Mouse (Mus musculus) heart, postnatal 4 days (tissue): ENCODE results near the gene Gm13057. TPM values are rescaled to one million over a fixed set of nuclear protein-coding genes. Genes with fewer than 3 reads are reported as not detected.
"Not testable (repeated sequence)": the region's sequence is repeated elsewhere in the genome, so short reads cannot be mapped to it uniquely, and the experiment has no call there.

Source experiments
- DNase-seq: peaks from one replicate; pipeline ENCODE4 v3.0.0; 2021
- total RNA-seq, 2 experiments: library from RNA; stranded (reverse); gene quantifications; 2 replicates each; pipeline ENCODE4 v1.2.3; 2021

The Gm13057 gene
- total RNA-seq = not detected

DNA sequence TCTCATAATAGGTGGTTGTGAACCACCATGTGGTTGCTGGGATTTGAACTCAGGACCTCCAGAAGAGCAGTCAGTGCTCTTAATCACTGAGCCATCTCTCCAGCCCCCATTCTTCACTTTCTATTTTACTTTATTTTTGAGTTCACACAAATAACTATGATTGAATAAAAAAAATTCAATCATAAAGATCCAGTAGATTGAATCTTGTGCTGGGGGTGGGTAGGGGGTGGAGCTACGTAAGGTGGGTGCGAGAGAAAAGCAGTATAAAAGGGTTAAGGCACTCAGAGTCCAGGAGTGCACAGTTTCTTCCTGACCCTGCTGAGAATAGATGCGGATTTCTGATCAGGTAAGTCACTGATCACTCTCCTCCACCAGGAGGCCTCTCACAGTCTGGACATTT lies at the start of gene Gm13057, which contains the start of gene BC080695:
Gene Gm13057 (plus strand): TSS at position 310 of the 400 bp plus-strand sequence.
Gene BC080695 (plus strand): TSS at position 301 of the 400 bp plus-strand sequence.
- not testable (repeated sequence) for DNase-seq

DNA sequence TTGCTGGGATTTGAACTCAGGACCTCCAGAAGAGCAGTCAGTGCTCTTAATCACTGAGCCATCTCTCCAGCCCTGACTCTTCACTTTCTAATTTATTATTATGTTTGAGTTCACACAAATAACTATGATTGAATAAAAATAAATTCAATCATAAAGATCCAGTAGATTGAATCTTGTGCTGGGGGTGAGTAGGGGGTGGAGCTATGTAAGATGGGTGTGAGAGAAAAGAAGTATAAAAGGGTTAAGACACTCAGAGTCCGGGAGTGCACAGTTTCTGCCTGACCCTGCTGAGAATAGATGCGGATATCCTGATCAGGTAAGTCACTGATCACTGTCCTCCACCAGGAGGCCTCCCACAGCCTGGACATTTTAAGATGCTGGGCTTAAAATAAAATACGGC lies 40.5 kb upstream of the Gm13057 start, which contains the start of gene Gm13043:
Gene Gm13043 (plus strand): TSS at position 301 of the 400 bp plus-strand sequence.
- no peak for DNase-seq

DNA sequence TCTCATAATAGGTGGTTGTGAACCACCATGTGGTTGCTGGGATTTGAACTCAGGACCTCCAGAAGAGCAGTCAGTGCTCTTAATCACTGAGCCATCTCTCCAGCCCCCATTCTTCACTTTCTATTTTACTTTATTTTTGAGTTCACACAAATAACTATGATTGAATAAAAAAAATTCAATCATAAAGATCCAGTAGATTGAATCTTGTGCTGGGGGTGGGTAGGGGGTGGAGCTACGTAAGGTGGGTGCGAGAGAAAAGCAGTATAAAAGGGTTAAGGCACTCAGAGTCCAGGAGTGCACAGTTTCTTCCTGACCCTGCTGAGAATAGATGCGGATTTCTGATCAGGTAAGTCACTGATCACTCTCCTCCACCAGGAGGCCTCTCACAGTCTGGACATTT lies 15.9 kb upstream of the Gm13057 start, which contains the start of gene Gm13040:
Gene Gm13040 (plus strand): TSS at position 301 of the 400 bp plus-strand sequence.
- DNase-seq = not testable (repeated sequence)

Other genes with a start within 250 kb of the Gm13057 start
- under 1 TPM; 0.29 to 0.33 TPM for gene Lrrc38, start 202.0 kb upstream of the Gm13057 start, total RNA-seq
- not detected for gene Pramel1, start 157.3 kb upstream of the Gm13057 start, total RNA-seq
- gene Pramef8, start 139.3 kb upstream of the Gm13057 start, total RNA-seq = 10 to 100 TPM; 11.7 to 12.1 TPM
- not detected for gene Oog4, start 101.4 kb upstream of the Gm13057 start, total RNA-seq
- not detected for gene Gm13043, start 40.4 kb upstream of the Gm13057 start, total RNA-seq
- not detected for gene Gm13040, start 15.8 kb upstream of the Gm13057 start, total RNA-seq
- gene BC080695, start within 50 bp of the Gm13057 start, total RNA-seq = not detected
- not detected for gene Gm13083, start 63.3 kb downstream of the Gm13057 start, total RNA-seq
- gene Gm13088, start 105.5 kb downstream of the Gm13057 start, total RNA-seq = not detected
- not detected for gene Gm13089, start 151.0 kb downstream of the Gm13057 start, total RNA-seq
- gene Gm13078, start 167.7 kb downstream of the Gm13057 start, total RNA-seq = not detected
- not detected for gene Gm13023, start 237.6 kb downstream of the Gm13057 start, total RNA-seq